Mouse (Mus musculus) embryonic facial prominence, embryonic 13.5 days (tissue): Measurements from ENCODE around the gene Aip. TPM values are rescaled to one million over a fixed set of nuclear protein-coding genes. Genes with fewer than 3 reads are reported as not detected.
A peak's percentile ranks its signal among the peaks of the same experiment; 100 is the strongest.

Source experiments
- ATAC-seq: fragments of 200-750 bp; cut with Nextera tagmentation; 2 replicates; pipeline ENCODE4 v1.8.0; 2017; ENCODE audit warnings: low read depth; ENCODE audit not compliant: insufficient number of reproducible peaks, insufficient read depth, low FRiP score, low TSS enrichment
- H3K27ac ChIP-seq: fragments of 300-500 bp; sonication (generic); 2 replicates; pipeline ENCODE4 v1.5.1; 2015; ENCODE audit warnings: moderate library complexity, mild to moderate bottlenecking, inconsistent platforms
- H3K27me3 ChIP-seq: fragments of 300-500 bp; sonication (generic); 2 replicates; pipeline ENCODE4 v1.6.1; 2015; ENCODE audit warnings: mild to moderate bottlenecking, inconsistent platforms
- H3K36me3 ChIP-seq: fragments of 300-500 bp; sonication (generic); 2 replicates; pipeline ENCODE4 v1.6.1; 2015; ENCODE audit warnings: mild to moderate bottlenecking, inconsistent platforms
- H3K4me1 ChIP-seq: fragments of 300-500 bp; sonication (generic); 2 replicates; pipeline ENCODE4 v1.6.1; 2015; ENCODE audit warnings: inconsistent platforms
- H3K4me2 ChIP-seq: fragments of 300-500 bp; sonication (generic); 2 replicates; pipeline ENCODE4 v1.6.1; 2015; ENCODE audit warnings: moderate library complexity, mild to moderate bottlenecking, inconsistent platforms
- H3K4me3 ChIP-seq: fragments of 300-500 bp; sonication (generic); 2 replicates; pipeline ENCODE4 v1.5.1; 2015; ENCODE audit warnings: mild to moderate bottlenecking, inconsistent platforms
- H3K9ac ChIP-seq: fragments of 300-500 bp; sonication (generic); 2 replicates; pipeline ENCODE4 v1.6.1; 2015; ENCODE audit warnings: mild to moderate bottlenecking, inconsistent platforms
- H3K9me3 ChIP-seq: fragments of 300-500 bp; sonication (generic); 2 replicates; pipeline ENCODE4 v1.6.1; 2016; ENCODE audit warnings: inconsistent platforms
- WGBS: fragments of 180-500 bp; shearing (Covaris S2); methylation state at CpG from one replicate; pipeline ENCODE4 v1.1.7; 2015; ENCODE audit warnings: mixed read lengths; 5-methylcytosine and 5-hydroxymethylcytosine counted together
- polyA plus RNA-seq: library from polyadenylated mRNA; unstranded; fragments of >200 nt; fragmentation: Nextera tagmentation; extraction: Ambion mirVana; gene quantifications from 2 replicates; pipeline ENCODE4 v1.2.1, GENCODE M21; 2015

Gene Aip
- polyA plus RNA-seq, 1 experiment from 2014 or later = 107 TPM

DNA sequence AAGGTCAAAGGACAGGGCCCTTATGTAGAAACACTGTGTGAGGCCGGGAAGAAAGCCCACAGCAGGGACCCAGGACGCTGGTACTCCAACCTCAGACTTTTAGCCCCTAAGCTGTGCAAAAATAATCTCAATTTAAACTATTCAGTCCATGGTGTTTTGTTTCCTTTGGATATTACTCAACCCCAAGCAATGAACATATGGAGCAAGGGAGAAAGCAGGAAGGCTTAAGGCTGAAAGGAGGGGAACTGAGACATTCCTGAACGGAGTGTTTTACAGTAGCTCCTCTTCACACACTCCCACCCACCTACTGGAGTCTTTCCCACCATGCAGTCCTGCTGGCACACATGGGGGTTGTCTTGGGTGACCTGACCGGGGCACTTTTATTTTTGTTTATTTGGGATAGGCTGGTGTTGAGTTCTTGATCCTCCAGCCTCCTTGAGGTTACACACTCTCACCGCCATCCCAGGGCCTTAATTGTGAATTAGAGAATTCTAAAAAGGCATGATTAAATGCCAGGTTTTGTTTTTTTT lies 30.8 kb downstream of the Aip start:
- Histone ChIP-seq H3K27me3 (peaks cover 10% of the 10 kb centered on the region), H3K4me3 (no peak overlapping the region), H3K4me2 (no peak overlapping the region), H3K36me3 (no peaks in the 10 kb centered on the region), H3K4me1 (peaks cover 33% of the 10 kb centered on the region), H3K27ac (no peak overlapping the region), H3K9me3 (no peaks in the 10 kb centered on the region), H3K9ac (no peak overlapping the region)
- ATAC-seq = no peak
- WGBS = 82% methylated on average over 5 of the region's 5 CpGs

DNA sequence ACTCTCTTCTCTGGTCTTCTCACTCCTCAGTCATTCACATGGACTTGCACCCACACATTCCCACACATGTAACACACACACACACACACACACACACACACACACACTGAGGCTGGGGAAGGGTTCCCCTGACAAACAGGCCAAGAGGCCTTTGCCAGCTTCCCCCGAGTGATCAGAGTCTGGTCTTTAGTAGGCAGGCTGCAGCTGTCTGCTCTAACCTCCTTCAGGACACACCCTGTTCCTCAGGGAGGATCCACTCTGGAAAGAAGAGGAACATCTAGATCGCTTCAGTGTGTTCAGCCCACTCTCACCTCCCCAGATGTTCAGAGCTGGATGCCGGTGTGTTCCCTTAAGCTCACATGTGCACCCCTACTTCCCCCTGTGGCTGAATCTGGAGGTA lies 31.3 kb downstream of the Aip start:
- Histone ChIP-seq H3K4me3 (no peak overlapping the region), H3K4me1 (peaks cover 28% of the 10 kb centered on the region), H3K9me3 (no peaks in the 10 kb centered on the region), H3K36me3 (no peaks in the 10 kb centered on the region), H3K27ac (no peak overlapping the region), H3K9ac (peak overlapping the region; percentile 32; the same call in 1 of the 2 replicates), H3K27me3 (peaks cover 5% of the 10 kb centered on the region), H3K4me2 (no peak overlapping the region)
- 72% methylated on average over 3 of the region's 3 CpGs for WGBS
- no peak for ATAC-seq

- no peak for ATAC-seq
- Histone ChIP-seq H3K27ac (no peak overlapping the region), H3K4me1 (peaks cover 22% of the 10 kb centered on the region), H3K9ac (no peak overlapping the region), H3K9me3 (no peaks in the 10 kb centered on the region), H3K4me2 (no peak overlapping the region), H3K27me3 (no peaks in the 10 kb centered on the region; the same call in 1 of the 2 replicates), H3K36me3 (no peaks in the 10 kb centered on the region), H3K4me3 (no peak overlapping the region)
- 70% methylated on average over 7 of the region's 7 CpGs for WGBS
Measured at GRCm38 (mm10) chr19:4093772-4094171, 31.9 kb downstream of the Aip start.

DNA sequence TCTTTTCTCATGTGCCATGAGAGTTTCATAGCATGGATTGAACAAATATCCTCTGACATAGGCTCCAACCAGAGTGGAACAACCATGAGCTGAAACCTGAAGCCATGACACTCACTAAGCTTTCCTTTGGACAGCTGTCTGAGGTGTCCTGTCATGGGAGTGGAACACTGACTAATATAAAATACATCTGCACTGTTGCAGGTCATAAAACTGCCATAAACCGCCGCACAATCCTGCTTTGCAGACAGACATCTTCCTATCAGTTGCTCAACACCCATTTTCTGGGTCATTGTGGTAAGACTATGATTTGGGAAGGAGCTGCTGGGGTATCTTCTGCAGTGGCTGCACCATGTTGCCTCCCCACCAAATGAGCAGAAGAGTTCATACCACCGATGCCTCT lies 32.9 kb downstream of the Aip start:
- H3K4me1 ChIP-seq = peaks cover 13% of the 10 kb centered on the region
- ATAC-seq = no peak
- H3K27me3 ChIP-seq = no peaks in the 10 kb centered on the region; the same call in 1 of the 2 replicates
- WGBS = 88% methylated on average over 3 of the region's 3 CpGs
- H3K27ac ChIP-seq = no peak overlapping the region
- no peak overlapping the region for H3K4me2 ChIP-seq
- H3K9me3 ChIP-seq = no peaks in the 10 kb centered on the region
- no peak overlapping the region for H3K9ac ChIP-seq
- no peak overlapping the region for H3K4me3 ChIP-seq
- H3K36me3 ChIP-seq = no peaks in the 10 kb centered on the region

GRCm38 (mm10) chr19:4091383-4091782 lies 34.3 kb downstream of the Aip start:
- Histone ChIP-seq H3K36me3 (no peaks in the 10 kb centered on the region), H3K4me3 (no peak overlapping the region), H3K27me3 (no peaks in the 10 kb centered on the region; the same call in 1 of the 2 replicates), H3K9ac (no peak overlapping the region), H3K4me1 (peaks cover 6% of the 10 kb centered on the region), H3K27ac (no peak overlapping the region), H3K9me3 (no peaks in the 10 kb centered on the region), H3K4me2 (no peak overlapping the region)
- no peak for ATAC-seq
- WGBS = 59% methylated on average over 2 of the region's 2 CpGs

- Histone ChIP-seq H3K9ac (no peak overlapping the region), H3K36me3 (no peaks in the 10 kb centered on the region), H3K27me3 (no peaks in the 10 kb centered on the region; the same call in 1 of the 2 replicates), H3K4me3 (no peak overlapping the region), H3K27ac (no peak overlapping the region), H3K9me3 (no peaks in the 10 kb centered on the region), H3K4me1 (no peaks in the 10 kb centered on the region), H3K4me2 (no peak overlapping the region)
- ATAC-seq = no peak
- 88% methylated on average over 3 of the region's 3 CpGs for WGBS
Measured at GRCm38 (mm10) chr19:4090446-4090845, 35.2 kb downstream of the Aip start.

DNA sequence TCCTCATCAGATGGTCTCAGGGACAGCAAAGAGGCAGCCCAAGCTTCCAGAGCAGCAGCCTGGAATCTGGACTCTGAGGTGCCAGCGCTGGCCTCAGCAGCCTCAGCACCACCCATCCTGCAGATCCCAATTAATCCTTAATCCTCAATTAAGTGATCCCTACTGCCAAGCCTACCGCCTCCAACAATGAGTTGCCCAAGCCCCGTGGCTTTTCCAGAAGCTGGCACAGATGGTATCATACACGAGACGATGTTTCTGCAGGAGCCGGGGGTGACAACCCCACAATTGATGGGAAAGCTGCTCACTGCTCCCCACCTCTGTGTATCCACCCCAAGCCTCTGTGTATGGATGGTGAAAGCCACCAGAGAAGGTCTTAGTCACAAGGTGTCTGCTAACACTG lies 36.5 kb downstream of the Aip start:
- no peak for ATAC-seq
- H3K27me3 ChIP-seq = peaks cover 6% of the 10 kb centered on the region; the same call in 1 of the 2 replicates
- no peak overlapping the region for H3K4me2 ChIP-seq
- no peak overlapping the region for H3K4me3 ChIP-seq
- no peaks in the 10 kb centered on the region for H3K9me3 ChIP-seq
- H3K9ac ChIP-seq = no peak overlapping the region
- no peaks in the 10 kb centered on the region for H3K36me3 ChIP-seq
- no peaks in the 10 kb centered on the region for H3K4me1 ChIP-seq
- no peak overlapping the region for H3K27ac ChIP-seq
- 76% methylated on average over 6 of the region's 6 CpGs for WGBS

GRCm38 (mm10) chr19:4088146-4088545 lies 37.5 kb downstream of the Aip start:
- no peak for ATAC-seq
- H3K4me3 ChIP-seq = no peak overlapping the region
- WGBS = 43% methylated on average over 5 of the region's 5 CpGs

GRCm38 (mm10) chr19:4087090-4087489 lies 38.6 kb downstream of the Aip start:
- Histone ChIP-seq H3K9ac (no peak overlapping the region), H3K9me3 (no peaks in the 10 kb centered on the region), H3K27ac (no peak overlapping the region), H3K4me1 (0 out of 2 replicates have a peak, but pooled peaks cover 3% of the 10 kb centered on the region), H3K4me3 (no peak overlapping the region), H3K27me3 (peaks cover 7% of the 10 kb centered on the region; the same call in 1 of the 2 replicates), H3K36me3 (no peaks in the 10 kb centered on the region), H3K4me2 (no peak overlapping the region)
- ATAC-seq = no peak
- 90% methylated on average over 5 of the region's 5 CpGs for WGBS

More at GRCm38 (mm10) chr19:4088146-4088545, 37.5 kb downstream of the Aip start:
- no peak overlapping the region for H3K27ac ChIP-seq
- H3K9ac ChIP-seq = no peak overlapping the region
- peaks cover 7% of the 10 kb centered on the region; the same call in 1 of the 2 replicates for H3K27me3 ChIP-seq
- H3K36me3 ChIP-seq = no peaks in the 10 kb centered on the region
- no peaks in the 10 kb centered on the region for H3K9me3 ChIP-seq
- no peak overlapping the region for H3K4me2 ChIP-seq
- H3K4me1 ChIP-seq = 0 out of 2 replicates have a peak, but pooled peaks cover 3% of the 10 kb centered on the region

DNA sequence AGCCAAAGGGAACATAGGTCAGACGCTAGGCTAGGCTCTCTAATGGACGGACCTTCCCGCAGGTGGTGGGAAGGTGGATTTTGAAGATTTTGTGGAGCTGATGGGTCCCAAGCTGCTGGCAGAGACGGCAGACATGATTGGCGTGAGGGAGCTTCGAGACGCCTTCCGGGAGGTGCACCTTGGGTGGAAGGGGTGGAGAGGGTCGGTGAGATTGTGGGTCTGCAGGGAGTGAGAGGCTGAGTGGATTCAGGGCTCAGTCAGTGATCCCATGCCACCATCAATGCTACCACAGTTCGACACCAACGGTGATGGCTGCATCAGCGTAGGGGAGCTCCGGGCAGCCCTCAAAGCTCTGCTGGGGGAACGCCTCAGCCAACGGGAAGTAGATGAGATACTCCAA lies 39.5 kb downstream of the Aip start:
- no peak overlapping the region for H3K4me3 ChIP-seq
- no peak overlapping the region for H3K9ac ChIP-seq
- no peak for ATAC-seq
- no peaks in the 10 kb centered on the region for H3K36me3 ChIP-seq
- H3K27ac ChIP-seq = no peak overlapping the region
- H3K9me3 ChIP-seq = no peaks in the 10 kb centered on the region
- H3K4me1 ChIP-seq = 0 out of 2 replicates have a peak, but pooled peaks cover 3% of the 10 kb centered on the region
- 88% methylated on average over 15 of the region's 15 CpGs for WGBS
- peaks cover 7% of the 10 kb centered on the region; the same call in 1 of the 2 replicates for H3K27me3 ChIP-seq
- no peak overlapping the region for H3K4me2 ChIP-seq

DNA sequence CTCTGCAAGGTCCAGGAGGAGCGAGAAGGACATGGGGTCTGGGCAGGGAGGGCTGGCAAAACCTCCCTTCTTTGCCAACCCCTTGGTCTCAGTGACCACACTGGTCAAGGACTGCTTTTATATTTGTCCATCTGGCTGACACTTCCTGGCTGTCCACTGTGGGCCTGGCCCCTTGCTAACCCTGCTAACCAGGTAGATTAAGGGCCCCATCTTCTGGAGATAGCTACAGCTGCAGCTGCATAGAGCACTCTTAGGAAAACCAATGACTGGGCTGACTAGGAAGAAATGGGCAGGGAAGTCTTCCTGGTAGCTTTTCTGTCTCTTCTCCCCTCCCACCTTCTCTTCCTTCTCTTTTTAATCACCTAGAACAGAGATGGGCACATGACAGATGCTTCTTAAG lies 40.7 kb downstream of the Aip start:
- H3K4me2 ChIP-seq = no peak overlapping the region
- H3K9me3 ChIP-seq = no peaks in the 10 kb centered on the region
- H3K27me3 ChIP-seq = 0 out of 2 replicates have a peak, but pooled peaks cover 7% of the 10 kb centered on the region
- H3K4me1 ChIP-seq = 0 out of 2 replicates have a peak, but pooled peaks cover 3% of the 10 kb centered on the region
- 93% methylated on average over 1 of the region's 1 CpGs for WGBS
- no peak for ATAC-seq
- H3K9ac ChIP-seq = no peak overlapping the region
- H3K4me3 ChIP-seq = no peak overlapping the region
- no peaks in the 10 kb centered on the region for H3K36me3 ChIP-seq
- no peak overlapping the region for H3K27ac ChIP-seq

GRCm38 (mm10) chr19:4083826-4084225 lies 41.8 kb downstream of the Aip start:
- 0 out of 2 replicates have a peak, but pooled peaks cover 3% of the 10 kb centered on the region for H3K4me1 ChIP-seq
- no peak overlapping the region; the same call in 1 of the 2 replicates for H3K9ac ChIP-seq
- H3K4me2 ChIP-seq = no peak overlapping the region
- H3K4me3 ChIP-seq = no peak overlapping the region
- no peaks in the 10 kb centered on the region for H3K9me3 ChIP-seq
- ATAC-seq = no peak
- 29% methylated on average over 8 of the region's 8 CpGs for WGBS
- H3K27ac ChIP-seq = no peak overlapping the region
- H3K27me3 ChIP-seq = 0 out of 2 replicates have a peak, but pooled peaks cover 7% of the 10 kb centered on the region
- H3K36me3 ChIP-seq = no peaks in the 10 kb centered on the region
